Mouse (Mus musculus) ES-Bruce4 (cell line): ENCODE data around the gene Ptbp2.

Experiments used
- CTCF ChIP-seq: IDR thresholded peaks from one replicate; pipeline ENCODE4 v1.8.1; 2011; ENCODE audit warnings: low read depth, low read length
- EP300 ChIP-seq: IDR thresholded peaks from 2 replicates; pipeline ENCODE4 v1.6.1; 2011; ENCODE audit warnings: low read depth, low read length; ENCODE audit not compliant: insufficient read depth
- POLR2A ChIP-seq: IDR thresholded peaks from one replicate; pipeline ENCODE4 v1.8.1; 2011; ENCODE audit warnings: low read length; ENCODE audit not compliant: insufficient read depth

GRCm38 (mm10) chr3:119779261-119779660 is 5.0 kb downstream of the Ptbp2 start:
- TF ChIP-seq POLR2A (no peak), CTCF (no peak), EP300 (no peak)
